Mouse (Mus musculus) heart, embryonic 13.5 days (tissue): ENCODE data around the gene Pfn3. TPM values are rescaled to one million over a fixed set of nuclear protein-coding genes. Genes with fewer than 3 reads are reported as not detected.

Experiments used
- microRNA-seq: library from miRNA; unstranded; fragments of <30 nt; microRNA quantifications from one replicate; pipeline ENCODE4, GENCODE M21; 2016
- polyA plus RNA-seq: library from polyadenylated mRNA; unstranded; fragments of >200 nt; fragmentation: Nextera tagmentation; extraction: Ambion mirVana; gene quantifications from 2 replicates; pipeline ENCODE4 v1.2.1, GENCODE M21; 2015

The Pfn3 gene
- polyA plus RNA-seq, 1 experiment from 2014 or later = not detected

Small RNA genes lying within 50 kb of the gene (microRNA-seq; reads per million reads assigned to microRNA genes)
- gene Mir6943 = 0.82 reads per million

Other genes with a start within 250 kb of the Pfn3 start
- gene Nsd1, start 205.4 kb downstream of the Pfn3 start, polyA plus RNA-seq = 41.4 and 43.4 TPM in 2 replicates
- gene Prelid1, start 94.7 kb downstream of the Pfn3 start, polyA plus RNA-seq = 355 and 381 TPM in 2 replicates
- 54.3 and 62.8 TPM in 2 replicates for gene Rab24, start 93.3 kb downstream of the Pfn3 start, polyA plus RNA-seq
- gene Mxd3, start 85.4 kb downstream of the Pfn3 start, polyA plus RNA-seq = 21.1 and 22.1 TPM in 2 replicates
- 73.5 and 81.7 TPM in 2 replicates for gene Lman2, start 52.4 kb downstream of the Pfn3 start, polyA plus RNA-seq
- gene Rgs14, start 45.5 kb downstream of the Pfn3 start, polyA plus RNA-seq = 0.32 TPM in 2 replicates
- gene Slc34a1, start 17.0 kb downstream of the Pfn3 start, polyA plus RNA-seq = not detected in 2 replicates
- 0.28 and 2.2 TPM in 2 replicates for gene F12, start 11.6 kb upstream of the Pfn3 start, polyA plus RNA-seq
- gene Grk6, start 29.8 kb upstream of the Pfn3 start, polyA plus RNA-seq = 16.7 and 17.7 TPM in 2 replicates
- gene Prr7, start 49.0 kb upstream of the Pfn3 start, polyA plus RNA-seq = not detected in 2 replicates
- gene Dbn1, start 72.9 kb upstream of the Pfn3 start, polyA plus RNA-seq = 83.8 and 84.9 TPM in 2 replicates
- gene Pdlim7, start 98.4 kb upstream of the Pfn3 start, polyA plus RNA-seq = 402 and 437 TPM in 2 replicates
- gene Dok3, start 114.1 kb upstream of the Pfn3 start, polyA plus RNA-seq = 1.1 and 1.2 TPM in 2 replicates
- 29.6 and 30.6 TPM in 2 replicates for gene Ddx41, start 121.4 kb upstream of the Pfn3 start, polyA plus RNA-seq
- 19.9 and 23.7 TPM in 2 replicates for gene Fam193b, start 155.9 kb upstream of the Pfn3 start, polyA plus RNA-seq
- gene Tmed9, start 158.5 kb upstream of the Pfn3 start, polyA plus RNA-seq = 102 and 121 TPM in 2 replicates
- gene B4galt7, start 184.7 kb upstream of the Pfn3 start, polyA plus RNA-seq = 20.6 and 21.2 TPM in 2 replicates
- 30.9 and 36.8 TPM in 2 replicates for gene Caml, start 207.8 kb upstream of the Pfn3 start, polyA plus RNA-seq
- 18.7 and 18.8 TPM in 2 replicates for gene Ddx46, start 219.8 kb upstream of the Pfn3 start, polyA plus RNA-seq